Mouse (Mus musculus) cortical plate, adult 2 months (tissue): ENCODE measurements around the gene Asb17.

ENCODE experiments used
- CTCF ChIP-seq: fragments of 200-500 bp; IDR thresholded peaks from 2 replicates; pipeline ENCODE4 v1.5.1; 2011; ENCODE audit warnings: mild to moderate bottlenecking, control low read depth, low read length; ENCODE audit not compliant: insufficient read depth; ENCODE audit errors: extremely low read depth
- POLR2A ChIP-seq: fragments of 200-500 bp; IDR thresholded peaks from 2 replicates; pipeline ENCODE4 v1.6.1; 2011; ENCODE audit warnings: mild to moderate bottlenecking, low read length, control low read depth; ENCODE audit not compliant: insufficient read depth; ENCODE audit errors: extremely low read depth

DNA sequence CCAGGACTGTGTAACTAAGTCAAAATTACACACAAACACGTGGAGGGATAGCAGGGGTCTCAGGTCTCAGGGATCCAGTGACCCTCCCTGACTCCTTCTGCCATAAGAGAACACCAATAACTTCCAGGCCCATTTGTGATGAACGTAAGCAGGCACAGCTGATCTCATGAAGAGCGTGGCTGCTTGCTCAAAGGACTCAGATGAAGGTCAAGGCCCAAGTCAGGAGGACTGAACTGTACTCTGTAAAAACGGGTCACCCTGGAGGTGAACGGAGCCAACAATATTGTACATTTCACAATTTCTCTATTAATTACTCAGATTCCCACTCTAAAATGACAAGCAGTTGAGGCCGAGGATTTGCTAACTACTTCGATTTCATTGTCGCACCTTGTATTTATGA lies 30.0 kb upstream of the Asb17 start:
- no peak for TF ChIP-seq POLR2A
- TF ChIP-seq CTCF, result no peak
